Mouse (Mus musculus) midbrain, embryonic 12.5 days (tissue): Measurements from ENCODE around the gene Nxpe3. TPM values are rescaled to one million over a fixed set of nuclear protein-coding genes. Genes with fewer than 3 reads are reported as not detected.

ENCODE experiments used
- ATAC-seq: fragments of 200-750 bp; cut with Nextera tagmentation; 2 replicates; pipeline ENCODE4 v1.8.0; 2017; ENCODE audit warnings: low read depth, moderate TSS enrichment, moderate library complexity; ENCODE audit not compliant: low FRiP score
- H3K27ac ChIP-seq: fragments of 300-500 bp; sonication (generic); replicated peaks from 2 replicates; pipeline ENCODE4 v1.5.1; 2016; ENCODE audit warnings: mild to moderate bottlenecking
- H3K27me3 ChIP-seq: fragments of 300-500 bp; sonication (generic); 2 replicates; pipeline ENCODE4 v1.6.1; 2016; ENCODE audit warnings: mild to moderate bottlenecking
- H3K36me3 ChIP-seq: fragments of 300-500 bp; sonication (generic); 2 replicates; pipeline ENCODE4 v1.6.1; 2016
- H3K4me1 ChIP-seq: fragments of 300-500 bp; sonication (generic); 2 replicates; pipeline ENCODE4 v1.6.1; 2016
- H3K4me2 ChIP-seq: fragments of 300-500 bp; sonication (generic); replicated peaks from 2 replicates; pipeline ENCODE4 v1.6.1; 2016; ENCODE audit warnings: mild to moderate bottlenecking, moderate library complexity
- H3K4me3 ChIP-seq: fragments of 300-500 bp; sonication (generic); 2 replicates; pipeline ENCODE4 v1.5.1; 2016; ENCODE audit warnings: mild to moderate bottlenecking
- H3K9ac ChIP-seq: fragments of 300-500 bp; sonication (generic); replicated peaks from 2 replicates; pipeline ENCODE4 v1.6.1; 2016; ENCODE audit warnings: mild to moderate bottlenecking, moderate library complexity
- H3K9me3 ChIP-seq: fragments of 300-500 bp; sonication (generic); 2 replicates; pipeline ENCODE4 v1.6.1; 2016; ENCODE audit warnings: mild to moderate bottlenecking
- WGBS: fragments of 180-500 bp; shearing (Covaris S2); methylation state at CpG from one replicate; pipeline ENCODE4 v1.1.7; 2016; 5-methylcytosine and 5-hydroxymethylcytosine counted together
- polyA plus RNA-seq: library from polyadenylated mRNA; unstranded; fragments of >200 nt; fragmentation: Nextera tagmentation; extraction: Ambion mirVana; gene quantifications from 2 replicates; pipeline ENCODE4 v1.2.1, GENCODE M21; 2016

Nxpe3 gene
- polyA plus RNA-seq: 1.0 and 1.1 TPM in 2 replicates

DNA sequence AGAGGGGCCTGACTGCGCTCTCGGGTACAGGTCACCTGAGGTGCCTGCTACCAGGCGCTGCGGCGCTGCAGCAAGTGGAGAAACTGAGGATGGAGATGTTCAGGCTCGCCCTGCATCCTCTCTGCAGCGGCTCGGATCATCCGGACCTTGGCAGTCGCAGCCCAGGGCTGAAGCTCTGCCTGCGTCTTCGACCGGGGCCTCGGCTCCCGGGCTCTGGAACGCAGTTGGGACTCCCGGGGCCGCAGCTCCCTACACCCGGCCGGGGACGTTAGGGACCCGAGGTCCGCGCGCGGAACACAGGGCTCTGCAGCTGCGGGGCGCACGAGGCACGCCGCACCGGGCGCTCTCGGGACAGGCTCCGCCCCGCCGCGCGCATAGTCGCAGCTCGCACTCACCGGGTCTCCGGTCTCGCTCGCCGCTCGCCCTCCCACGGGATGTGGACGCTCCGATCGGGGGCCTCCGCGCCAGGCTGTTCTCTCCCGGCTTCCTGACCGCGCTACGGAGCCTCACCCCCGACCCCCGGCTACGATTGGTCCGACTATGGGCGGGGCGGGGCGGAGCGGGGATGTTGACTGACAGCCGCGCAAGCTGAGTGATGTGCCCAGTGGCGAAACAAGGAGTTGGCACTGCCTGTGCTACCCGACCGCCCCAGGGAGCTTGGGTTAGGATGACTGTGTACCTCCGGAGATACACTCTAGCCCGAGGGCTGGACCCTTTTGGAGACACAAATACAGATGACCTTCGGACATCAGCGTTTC is at the start of gene Nxpe3:
Nxpe3 (minus strand) TSS at position 393 of the 758 bp plus-strand sequence.
- Histone ChIP-seq H3K27me3 (no peaks in the 10 kb centered on the region), H3K4me2 (peak within 1 kb of the TSS; percentile 89), H3K4me1 (peaks cover 5% of the 10 kb centered on the region), H3K9ac (peak within 1 kb of the TSS; percentile 77), H3K4me3 (peak within 1 kb of the TSS; percentile 75), H3K9me3 (no peaks in the 10 kb centered on the region), H3K36me3 (peaks cover 4% of the 10 kb centered on the region; the same call in 1 of the 2 replicates), H3K27ac (peak within 1 kb of the TSS; percentile 83)
- under 1% methylated on average over 74 of the region's 74 CpGs for WGBS
- peak; percentile 97 for ATAC-seq

- WGBS: 89% methylated on average over 4 of the region's 4 CpGs
- Histone ChIP-seq H3K27ac (no peak overlapping the region), H3K27me3 (no peaks in the 10 kb centered on the region), H3K4me2 (no peak overlapping the region), H3K9ac (no peak overlapping the region), H3K4me3 (no peak overlapping the region), H3K4me1 (no peaks in the 10 kb centered on the region), H3K36me3 (no peaks in the 10 kb centered on the region), H3K9me3 (no peaks in the 10 kb centered on the region)
- no peak for ATAC-seq
Measured at GRCm38 (mm10) chr16:55940781-55941180, 45.7 kb upstream of the Nxpe3 start.

DNA sequence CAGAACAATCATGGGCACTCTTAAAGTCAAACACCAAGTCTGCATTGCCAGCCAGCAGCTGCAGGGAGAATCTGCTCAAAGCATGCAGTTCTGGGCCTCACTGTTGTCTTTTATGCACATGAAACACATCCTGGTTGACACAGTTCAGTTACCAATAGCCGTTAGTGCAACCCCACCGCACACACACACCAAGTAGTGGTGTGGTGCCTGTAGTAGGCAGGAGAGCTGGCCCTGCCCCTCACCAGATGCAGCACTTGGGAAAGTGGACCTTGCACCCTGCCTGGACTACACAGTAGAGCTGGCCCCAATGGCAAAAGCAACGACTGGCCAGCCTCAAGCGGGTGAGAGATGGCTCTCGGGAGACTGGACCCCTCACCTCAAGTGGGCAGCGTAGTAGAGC is 44.6 kb upstream of the Nxpe3 start:
- H3K9me3 ChIP-seq: no peaks in the 10 kb centered on the region
- H3K4me3 ChIP-seq: no peak overlapping the region
- no peak for ATAC-seq
- H3K4me1 ChIP-seq: no peaks in the 10 kb centered on the region
- no peak overlapping the region for H3K4me2 ChIP-seq
- 90% methylated on average over 6 of the region's 6 CpGs for WGBS
- H3K36me3 ChIP-seq: no peaks in the 10 kb centered on the region
- no peak overlapping the region for H3K27ac ChIP-seq
- H3K27me3 ChIP-seq: no peaks in the 10 kb centered on the region
- H3K9ac ChIP-seq: no peak overlapping the region

- no peaks in the 10 kb centered on the region for H3K4me1 ChIP-seq
- H3K4me3 ChIP-seq: no peak overlapping the region
- H3K27me3 ChIP-seq: no peaks in the 10 kb centered on the region
- no peak overlapping the region for H3K9ac ChIP-seq
- no peak overlapping the region for H3K27ac ChIP-seq
- no peak for ATAC-seq
- H3K36me3 ChIP-seq: no peaks in the 10 kb centered on the region
- WGBS: 87% methylated on average over 4 of the region's 4 CpGs
- no peaks in the 10 kb centered on the region for H3K9me3 ChIP-seq
- H3K4me2 ChIP-seq: no peak overlapping the region
Measured at GRCm38 (mm10) chr16:55938761-55939160, 43.7 kb upstream of the Nxpe3 start.

GRCm38 (mm10) chr16:55934453-55935037 is 39.5 kb upstream of the Nxpe3 start, which contains the start of gene Cep97:
Gene Cep97, minus strand, starts transcription at chr16:55934855.
- peak within 1 kb of the TSS; percentile 65 for H3K27ac ChIP-seq
- under 1% methylated on average over 24 of the region's 24 CpGs for WGBS
- peak; percentile 100 for ATAC-seq
- H3K9ac ChIP-seq: peak within 1 kb of the TSS; percentile 73
- peak within 1 kb of the TSS; percentile 64 for H3K4me2 ChIP-seq
- H3K9me3 ChIP-seq: no peaks in the 10 kb centered on the region
- no peaks in the 10 kb centered on the region for H3K27me3 ChIP-seq
- peak within 1 kb of the TSS; percentile 63 for H3K4me3 ChIP-seq
- 0 out of 2 replicates have a peak, but pooled peaks cover 1% of the 10 kb centered on the region for H3K36me3 ChIP-seq
- peaks cover 3% of the 10 kb centered on the region; the same call in 1 of the 2 replicates for H3K4me1 ChIP-seq

- no peaks in the 10 kb centered on the region for H3K27me3 ChIP-seq
- H3K4me3 ChIP-seq: peak overlapping the region; percentile 63
- 0 out of 2 replicates have a peak, but pooled peaks cover 8% of the 10 kb centered on the region for H3K36me3 ChIP-seq
- under 1% methylated on average over 32 of the region's 32 CpGs for WGBS
- peak overlapping the region; percentile 65 for H3K27ac ChIP-seq
- no peaks in the 10 kb centered on the region for H3K9me3 ChIP-seq
- peak; percentile 61 for ATAC-seq
- peak overlapping the region; percentile 73 for H3K9ac ChIP-seq
- peak overlapping the region; percentile 64 for H3K4me2 ChIP-seq
- H3K4me1 ChIP-seq: peaks cover 3% of the 10 kb centered on the region; the same call in 1 of the 2 replicates
Measured at GRCm38 (mm10) chr16:55933681-55934343, 38.7 kb upstream of the Nxpe3 start.

DNA sequence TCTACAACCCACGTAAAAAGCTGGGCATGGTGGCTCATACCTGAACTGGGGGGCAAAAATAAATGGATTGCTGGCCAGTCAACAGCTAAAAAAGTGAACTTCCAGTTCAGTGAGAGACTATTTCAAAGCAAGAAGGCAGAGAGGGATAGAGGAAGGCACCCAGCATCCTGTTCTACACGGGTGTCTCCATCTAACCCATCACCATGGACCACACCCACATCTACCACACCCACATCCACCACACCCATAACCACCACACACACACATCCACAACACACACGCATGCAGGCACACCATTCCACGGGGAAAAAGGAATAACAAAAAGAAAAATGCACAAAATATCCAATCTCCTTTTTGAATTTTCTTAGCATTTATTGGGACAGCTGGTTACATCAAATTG is 28.9 kb upstream of the Nxpe3 start:
- H3K27ac ChIP-seq: no peak overlapping the region
- ATAC-seq: no peak
- WGBS: 97% methylated on average over 4 of the region's 4 CpGs
- H3K9me3 ChIP-seq: no peaks in the 10 kb centered on the region
- H3K27me3 ChIP-seq: no peaks in the 10 kb centered on the region
- H3K9ac ChIP-seq: no peak overlapping the region
- no peak overlapping the region for H3K4me2 ChIP-seq
- no peak overlapping the region for H3K4me3 ChIP-seq
- H3K36me3 ChIP-seq: peaks cover 62% of the 10 kb centered on the region
- H3K4me1 ChIP-seq: no peaks in the 10 kb centered on the region

- Histone ChIP-seq H3K9me3 (no peaks in the 10 kb centered on the region), H3K27ac (no peak overlapping the region), H3K4me2 (no peak overlapping the region), H3K4me1 (no peaks in the 10 kb centered on the region), H3K27me3 (no peaks in the 10 kb centered on the region), H3K9ac (no peak overlapping the region), H3K36me3 (peaks cover 68% of the 10 kb centered on the region), H3K4me3 (no peak overlapping the region)
- no peak for ATAC-seq
- WGBS: 93% methylated on average over 10 of the region's 10 CpGs
Measured at GRCm38 (mm10) chr16:55922079-55922478, 27.0 kb upstream of the Nxpe3 start.

DNA sequence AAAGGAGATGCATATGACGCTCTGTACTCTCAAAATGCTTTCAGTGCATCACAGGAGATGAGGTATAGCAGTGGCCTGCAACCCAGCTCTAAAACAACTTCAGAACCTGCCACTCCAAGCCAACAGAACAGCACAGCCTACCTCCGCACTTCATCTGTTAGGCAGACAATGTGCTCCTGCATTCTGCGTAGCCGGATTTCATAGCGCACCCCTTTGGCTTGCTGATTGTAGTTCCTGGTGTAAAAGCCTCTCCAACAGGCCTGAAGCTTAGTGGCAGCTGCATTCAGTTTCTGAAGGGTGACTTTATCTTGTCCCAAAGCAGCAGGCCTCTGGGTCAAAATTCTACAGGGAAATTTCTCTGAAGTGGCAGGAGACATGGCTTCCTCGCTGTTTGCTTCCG is 19.6 kb upstream of the Nxpe3 start:
- Histone ChIP-seq H3K4me1 (no peaks in the 10 kb centered on the region), H3K9me3 (no peaks in the 10 kb centered on the region), H3K4me2 (no peak overlapping the region), H3K27ac (no peak overlapping the region), H3K4me3 (no peak overlapping the region), H3K9ac (no peak overlapping the region), H3K27me3 (no peaks in the 10 kb centered on the region), H3K36me3 (peaks cover 83% of the 10 kb centered on the region)
- ATAC-seq: no peak
- WGBS: 98% methylated on average over 7 of the region's 7 CpGs

- Histone ChIP-seq H3K4me2 (no peak overlapping the region), H3K4me3 (no peak overlapping the region), H3K27ac (no peak overlapping the region), H3K36me3 (peaks cover 75% of the 10 kb centered on the region), H3K4me1 (no peaks in the 10 kb centered on the region), H3K9ac (no peak overlapping the region), H3K9me3 (no peaks in the 10 kb centered on the region), H3K27me3 (no peaks in the 10 kb centered on the region)
- ATAC-seq: 0 out of 2 replicates have a peak, but pooled peaks have one; percentile 16
- WGBS: 88% methylated on average over 10 of the region's 10 CpGs
Measured at GRCm38 (mm10) chr16:55910208-55910793, 15.2 kb upstream of the Nxpe3 start.

- no peak overlapping the region for H3K27ac ChIP-seq
- 92% methylated on average over 5 of the region's 5 CpGs for WGBS
- no peak for ATAC-seq
- H3K4me2 ChIP-seq: no peak overlapping the region
- no peaks in the 10 kb centered on the region for H3K27me3 ChIP-seq
- H3K9ac ChIP-seq: no peak overlapping the region
- H3K4me1 ChIP-seq: no peaks in the 10 kb centered on the region
- no peak overlapping the region for H3K4me3 ChIP-seq
- H3K36me3 ChIP-seq: peaks cover 62% of the 10 kb centered on the region
- H3K9me3 ChIP-seq: no peaks in the 10 kb centered on the region
Measured at GRCm38 (mm10) chr16:55906928-55907679, 12.0 kb upstream of the Nxpe3 start.
